Mouse (Mus musculus) v-Abl transformed pro-B cells (cell line): ENCODE measurements around the gene Pnkd.

Experiments
- in situ Hi-C, 2 experiments: fragments of 400-800 bp; cut with MboI; formaldehyde crosslinking; loops; one replicate each; pipeline ENCODE4 v1.15.1; 2025; ENCODE audit not compliant: unreplicated experiment in 2 of 2

The Pnkd gene

GRCm38 (mm10) chr1:74294090-74294643 is 9.4 kb downstream of the Pnkd start:
- in situ Hi-C loops, result loop anchor here in 1 of 2 experiments (10.0 kb wide), 1 partner anchor 161 kb away; no protein-coding TSS in a partner anchor

GRCm38 (mm10) chr1:74294733-74295455 is 10.2 kb downstream of the Pnkd start:
- in situ Hi-C loops, result loop anchor here in 1 of 2 experiments (10.0 kb wide), 1 partner anchor 160 kb away; no protein-coding TSS in a partner anchor

GRCm38 (mm10) chr1:74295456-74296171 is 10.9 kb downstream of the Pnkd start:
- in situ Hi-C loops, result loop anchor here in 1 of 2 experiments (10.0 kb wide), 1 partner anchor 159 kb away; no protein-coding TSS in a partner anchor

- in situ Hi-C loops, result loop anchor here in 1 of 2 experiments (10.0 kb wide), 1 partner anchor 158 kb away; no protein-coding TSS in a partner anchor
Observed at GRCm38 (mm10) chr1:74296477-74296876, 11.7 kb downstream of the Pnkd start.

GRCm38 (mm10) chr1:74297269-74297668 is 12.5 kb downstream of the Pnkd start:
- in situ Hi-C loops, result loop anchor here in 1 of 2 experiments (10.0 kb wide), 1 partner anchor 158 kb away; no protein-coding TSS in a partner anchor

GRCm38 (mm10) chr1:74298157-74298750 is 13.5 kb downstream of the Pnkd start:
- in situ Hi-C loops, result loop anchor here in 1 of 2 experiments (10.0 kb wide), 1 partner anchor 157 kb away; no protein-coding TSS in a partner anchor

- in situ Hi-C loops, result loop anchor here in 1 of 2 experiments (10.0 kb wide), 1 partner anchor 156 kb away; no protein-coding TSS in a partner anchor
Observed at GRCm38 (mm10) chr1:74298996-74299395, 14.3 kb downstream of the Pnkd start.

GRCm38 (mm10) chr1:74300347-74301110 is 15.8 kb downstream of the Pnkd start:
- in situ Hi-C loops, result loop anchor here in 1 of 2 experiments (5.0 kb wide), 1 partner anchor 147 kb away; no protein-coding TSS in a partner anchor

- in situ Hi-C loops, result loop anchor here in 1 of 2 experiments (5.0 kb wide), 1 partner anchor 145 kb away; no protein-coding TSS in a partner anchor
Observed at GRCm38 (mm10) chr1:74302229-74302628, 17.5 kb downstream of the Pnkd start.

GRCm38 (mm10) chr1:74302835-74303234 is 18.1 kb downstream of the Pnkd start:
- in situ Hi-C loops, result loop anchor here in 1 of 2 experiments (5.0 kb wide), 1 partner anchor 144 kb away; no protein-coding TSS in a partner anchor

GRCm38 (mm10) chr1:74303509-74304338 is 19.0 kb downstream of the Pnkd start:
- in situ Hi-C loops, result loop anchor here in 1 of 2 experiments (5.0 kb wide), 1 partner anchor 144 kb away; no protein-coding TSS in a partner anchor

- in situ Hi-C loops, result loop anchor here in 1 of 2 experiments (5.0 kb wide), 1 partner anchor 143 kb away; no protein-coding TSS in a partner anchor
Observed at GRCm38 (mm10) chr1:74304339-74304790, 19.6 kb downstream of the Pnkd start.

GRCm38 (mm10) chr1:74304946-74305345 is 20.2 kb downstream of the Pnkd start:
- in situ Hi-C loops, result loop anchor here in 1 of 2 experiments (5.0 kb wide), 1 partner anchor 142 kb away; no protein-coding TSS in a partner anchor

GRCm38 (mm10) chr1:74305522-74305921 is 20.8 kb downstream of the Pnkd start, which contains the start of gene Tmbim1:
TSS of gene Tmbim1 (minus strand) at chr1:74305622.
- in situ Hi-C loops, result no loop called here

- in situ Hi-C loops, result no loop called here
Observed at GRCm38 (mm10) chr1:74307146-74307545, 22.4 kb downstream of the Pnkd start.

- in situ Hi-C loops, result no loop called here
Observed at GRCm38 (mm10) chr1:74308001-74308964, 23.6 kb downstream of the Pnkd start.

- in situ Hi-C loops, result loop anchor here (5.0 kb wide), 4 partner anchors 53 to 102 kb away; partner anchors contain the start of genes Catip (in 2 of the 2) and Ctdsp1 (in 1 of the 2)
Observed at GRCm38 (mm10) chr1:74309767-74310166, 25.0 kb downstream of the Pnkd start.
